Mouse (Mus musculus): ENCODE results near the gene Ddc.

Ddc gene

GRCm38 (mm10) chr11:11897645-11898357 is at the start of gene Ddc:
Ddc (minus strand) TSS chr11:11898144.
- no peak for DNase-seq (ENCODE audit: low spot score)

GRCm38 (mm10) chr11:11945766-11946165 is 47.8 kb upstream of the Ddc start:
- no peak for DNase-seq (ENCODE audit: low spot score)

GRCm38 (mm10) chr11:11944814-11945213 is 46.9 kb upstream of the Ddc start:
- no peak for DNase-seq (ENCODE audit: low spot score)

GRCm38 (mm10) chr11:11944082-11944349 is 46.1 kb upstream of the Ddc start:
- no peak for DNase-seq (ENCODE audit: low spot score)

GRCm38 (mm10) chr11:11943240-11944081 is 45.5 kb upstream of the Ddc start:
- DNase-seq (ENCODE audit: low spot score) = no peak

- no peak for DNase-seq (ENCODE audit: low spot score)
Observed at GRCm38 (mm10) chr11:11942320-11943217, 44.6 kb upstream of the Ddc start.

DNA sequence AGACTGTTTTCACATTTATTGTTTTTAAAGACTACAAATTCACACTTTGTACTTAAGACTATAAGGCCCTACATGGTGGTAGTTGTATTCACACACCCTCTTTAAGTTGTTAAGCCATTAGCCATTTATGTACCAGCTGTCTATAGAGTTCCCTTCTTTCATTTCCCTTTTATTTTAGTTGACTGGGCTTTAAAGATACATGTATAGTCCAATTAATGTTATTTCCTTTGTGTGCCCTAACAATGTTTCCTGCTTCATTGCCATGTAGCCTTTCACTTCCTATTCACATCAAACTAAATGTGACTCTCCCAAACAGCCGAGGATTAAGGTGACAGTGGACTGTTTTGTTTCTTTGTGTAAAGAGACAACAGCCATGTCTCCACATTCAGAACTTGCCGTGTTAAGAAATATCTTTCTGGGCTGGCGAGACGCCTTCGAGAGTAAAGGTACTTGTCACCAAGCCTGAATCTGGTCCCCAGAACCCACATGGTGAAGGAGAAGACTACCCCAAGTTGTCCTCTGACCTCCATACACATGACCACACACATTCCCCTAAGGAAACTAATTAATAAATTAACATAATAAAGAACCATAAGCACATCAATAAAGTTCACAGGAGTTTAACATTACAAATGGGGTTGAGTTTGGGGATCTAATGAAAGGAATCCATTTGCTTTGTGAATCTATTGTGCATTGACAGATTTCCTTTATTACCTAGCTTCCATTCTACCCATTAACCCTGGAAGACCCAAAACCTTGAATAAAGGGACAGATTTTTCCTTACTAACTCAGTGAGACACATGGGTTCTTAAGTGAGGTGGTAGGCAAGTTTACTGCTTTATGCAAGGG is 43.1 kb upstream of the Ddc start:
- no peak for DNase-seq (ENCODE audit: low spot score)

GRCm38 (mm10) chr11:11939611-11940010 is 41.7 kb upstream of the Ddc start:
- no peak for DNase-seq (ENCODE audit: low spot score)

GRCm38 (mm10) chr11:11938591-11938990 is 40.6 kb upstream of the Ddc start:
- no peak for DNase-seq (ENCODE audit: low spot score)

- no peak for DNase-seq (ENCODE audit: low spot score)
Observed at GRCm38 (mm10) chr11:11937340-11938030, 39.5 kb upstream of the Ddc start.

GRCm38 (mm10) chr11:11934808-11935207 is 36.9 kb upstream of the Ddc start:
- DNase-seq (ENCODE audit: low spot score) = no peak

DNA sequence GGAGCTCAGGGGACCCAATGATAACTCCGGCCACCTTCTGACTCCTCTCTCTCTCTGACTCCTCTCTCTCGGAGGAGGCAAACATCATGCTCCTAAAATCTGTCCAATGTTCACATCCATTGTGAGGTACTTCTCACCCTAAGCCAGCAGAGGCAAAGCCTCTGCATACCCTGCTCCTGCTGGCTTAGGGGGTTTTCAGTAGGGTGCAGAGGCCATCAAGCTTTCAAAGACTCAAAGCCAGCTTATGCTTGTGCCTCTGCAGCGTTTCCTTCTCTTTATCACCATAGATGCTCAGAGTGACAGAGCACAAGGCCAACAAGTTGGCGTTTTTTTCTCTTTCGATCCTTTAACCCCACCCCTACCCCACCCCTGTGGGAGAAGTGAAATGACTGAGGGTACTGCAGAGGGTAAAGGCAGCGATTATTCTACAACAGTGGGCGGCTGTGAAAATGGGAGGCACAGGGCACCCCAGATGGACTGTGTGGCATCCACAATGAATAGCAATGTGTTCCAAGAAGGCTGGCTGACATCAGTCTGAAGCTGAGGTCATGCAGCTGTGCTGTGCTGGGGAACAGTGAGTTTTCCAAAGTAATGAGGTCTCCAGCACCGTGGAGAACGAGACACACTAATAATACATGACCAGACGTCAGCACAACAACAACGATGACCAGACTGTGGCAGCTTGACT is 34.3 kb upstream of the Ddc start:
- no peak for DNase-seq (ENCODE audit: low spot score)

- no peak for DNase-seq (ENCODE audit: low spot score)
Observed at GRCm38 (mm10) chr11:11931688-11932087, 33.7 kb upstream of the Ddc start.

- no peak for DNase-seq (ENCODE audit: low spot score)
Observed at GRCm38 (mm10) chr11:11930527-11930926, 32.6 kb upstream of the Ddc start.

DNA sequence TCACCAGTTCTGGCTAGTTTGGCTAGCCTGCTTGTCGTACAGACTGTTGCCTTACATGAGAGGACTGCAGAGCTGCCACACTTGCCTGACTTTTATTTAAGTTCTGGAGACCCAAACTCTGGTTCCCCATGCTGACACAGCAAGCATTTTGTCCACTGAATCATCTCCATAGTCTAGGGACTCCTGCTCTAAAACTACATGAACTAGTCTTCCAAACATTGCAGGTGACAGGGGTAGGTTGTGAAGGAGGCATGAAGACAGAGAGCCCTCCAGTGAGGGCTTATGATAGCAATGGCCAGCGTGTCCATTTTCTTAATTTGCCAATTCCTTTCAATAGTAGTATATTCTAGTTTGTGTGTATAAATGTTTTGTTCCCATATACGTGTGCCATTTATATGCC is 31.1 kb upstream of the Ddc start:
- no peak for DNase-seq (ENCODE audit: low spot score)

DNA sequence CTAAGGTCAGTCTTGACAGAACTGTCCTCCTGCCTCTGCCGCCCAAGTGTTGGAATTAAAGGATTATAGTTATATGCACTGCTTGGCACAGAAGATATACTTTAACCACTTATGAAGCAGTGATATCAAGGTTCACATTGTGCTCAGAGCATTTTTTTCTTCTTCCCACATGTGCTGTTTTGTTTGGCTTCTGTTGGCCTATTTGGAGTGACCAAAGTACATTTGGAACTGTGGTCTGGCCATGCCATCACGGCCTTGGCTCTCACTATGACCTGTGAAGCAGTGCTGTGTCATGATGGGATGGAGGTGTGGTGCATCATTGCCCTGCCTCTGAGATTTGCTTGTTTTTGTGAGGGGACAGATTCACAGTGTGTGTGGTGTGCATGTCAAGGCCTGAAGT is 30.6 kb upstream of the Ddc start:
- no peak for DNase-seq (ENCODE audit: low spot score)

GRCm38 (mm10) chr11:11923900-11924299 is 26.0 kb upstream of the Ddc start:
- DNase-seq (ENCODE audit: low spot score) = no peak

- no peak for DNase-seq (ENCODE audit: low spot score)
Observed at GRCm38 (mm10) chr11:11923345-11923744, 25.4 kb upstream of the Ddc start.

GRCm38 (mm10) chr11:11922106-11922505 is 24.2 kb upstream of the Ddc start:
- no peak for DNase-seq (ENCODE audit: low spot score)

- no peak for DNase-seq (ENCODE audit: low spot score)
Observed at GRCm38 (mm10) chr11:11907703-11908413, 9.9 kb upstream of the Ddc start.

Measured in spleen, adult 12 weeks (tissue).